Mouse (Mus musculus) thymus, adult 2 months (tissue): ENCODE measurements around the gene Fbxw7.

Experiments used
- CTCF ChIP-seq: fragments of 200-500 bp; IDR thresholded peaks from 2 replicates; pipeline ENCODE4 v1.5.1; 2012; ENCODE audit warnings: mild to moderate bottlenecking, control low read depth, low read length, moderate library complexity, borderline replicate concordance; ENCODE audit not compliant: control insufficient read depth, poor library complexity, insufficient read depth; ENCODE audit errors: extremely low read depth
- POLR2A ChIP-seq: fragments of 200-500 bp; IDR thresholded peaks from 2 replicates; pipeline ENCODE4 v1.6.1; 2012; ENCODE audit warnings: mild to moderate bottlenecking, low read length, control low read depth, moderate library complexity; ENCODE audit not compliant: control insufficient read depth, poor library complexity, insufficient read depth; ENCODE audit errors: extremely low read depth

GRCm38 (mm10) chr3:84807826-84808225 is 7.2 kb upstream of the Fbxw7 start:
- TF ChIP-seq CTCF, result no peak
- TF ChIP-seq POLR2A, result no peak
